Mouse (Mus musculus) ES-E14 (cell line): ENCODE data around the gene Gart. TPM values are rescaled to one million over a fixed set of nuclear protein-coding genes. Genes with fewer than 3 reads are reported as not detected.

ENCODE experiments used
- DNase-seq: peaks from one replicate; pipeline ENCODE4 v3.0.0-alpha.2; 2013; ENCODE audit warnings: low read depth, low spot score
- H3K27ac ChIP-seq: 2 replicates; pipeline ENCODE4 v1.5.1; 2012; ENCODE audit warnings: low read depth, mild to moderate bottlenecking, low read length, moderate library complexity, mixed read lengths; ENCODE audit not compliant: poor library complexity, insufficient read depth, severe bottlenecking
- H3K36me3 ChIP-seq: 2 replicates; pipeline ENCODE4 v1.6.1; 2012; ENCODE audit warnings: mild to moderate bottlenecking, low read length, moderate library complexity, mixed read lengths; ENCODE audit not compliant: control insufficient read depth, poor library complexity, insufficient read depth, severe bottlenecking
- H3K4me1 ChIP-seq, 2 experiments: fragments of 150-350 bp in 1 of 2; sonication (generic) in 1 of 2; 2 replicates each; pipeline ENCODE4 v1.6.1; 2012; ENCODE audit warnings: low read length in 2 of 2, mild to moderate bottlenecking in 1 of 2, mixed read lengths in 1 of 2; ENCODE audit not compliant: control insufficient read depth in 2 of 2, insufficient read depth in 2 of 2, poor library complexity in 1 of 2
- H3K4me3 ChIP-seq, 2 experiments: fragments of 150-350 bp in 1 of 2; sonication (generic) in 1 of 2; 2 replicates each; pipeline ENCODE4 v1.5.1; 2012; ENCODE audit warnings: low read length in 2 of 2, low read depth in 1 of 2, mild to moderate bottlenecking in 1 of 2, mixed read lengths in 1 of 2; ENCODE audit not compliant: insufficient read depth in 1 of 2, poor library complexity in 1 of 2, severe bottlenecking in 1 of 2
- H3K9ac ChIP-seq: 2 replicates; pipeline ENCODE4 v1.6.1; 2012; ENCODE audit warnings: low read depth, mild to moderate bottlenecking, low read length, mixed read lengths; ENCODE audit not compliant: poor library complexity, insufficient read depth, severe bottlenecking
- H3K9me3 ChIP-seq: fragments of 150-350 bp; sonication (generic); 2 replicates; pipeline ENCODE4 v1.6.1; 2012; ENCODE audit warnings: low read depth, mild to moderate bottlenecking, low read length; ENCODE audit not compliant: control insufficient read depth, insufficient read depth
- CHD2 ChIP-seq: IDR thresholded peaks from 2 replicates; pipeline ENCODE4 v1.6.1; 2014; ENCODE audit warnings: mild to moderate bottlenecking, low read depth, low read length, inconsistent platforms
- HCFC1 ChIP-seq: IDR thresholded peaks from 2 replicates; pipeline ENCODE4 v1.6.1; 2012; ENCODE audit warnings: low read length, inconsistent platforms, borderline replicate concordance; ENCODE audit not compliant: insufficient read depth
- MAFK ChIP-seq: IDR thresholded peaks from 2 replicates; pipeline ENCODE4 v1.6.1; 2014; ENCODE audit warnings: mild to moderate bottlenecking, low read depth, low read length, inconsistent platforms; ENCODE audit not compliant: insufficient read depth
- ZC3H11A ChIP-seq: IDR thresholded peaks from 2 replicates; pipeline ENCODE4 v1.6.1; 2012; ENCODE audit warnings: low read depth, mild to moderate bottlenecking, inconsistent platforms, low read length, borderline replicate concordance
- ZNF384 ChIP-seq: IDR thresholded peaks from 2 replicates; pipeline ENCODE4 v1.6.1; 2012; ENCODE audit warnings: low read depth, low read length, inconsistent platforms
- in situ Hi-C, 2 experiments: fragments of 600-800 bp; cut with MboI; formaldehyde crosslinking; loops; one replicate each; pipeline ENCODE4 v1.15.1; 2025; ENCODE audit warnings: low sequenced_read_pairs in 2 of 2, inconsistent platforms in 1 of 2; ENCODE audit not compliant: unreplicated experiment in 2 of 2
- total RNA-seq: library from RNA; depleted of rRNA; stranded (reverse); fragments of 300-350 nt; gene quantifications from 2 replicates; pipeline ENCODE4 v1.2.3, GENCODE M21; 2012

The Gart gene
- total RNA-seq, 1 experiment, result 399 TPM

DNA sequence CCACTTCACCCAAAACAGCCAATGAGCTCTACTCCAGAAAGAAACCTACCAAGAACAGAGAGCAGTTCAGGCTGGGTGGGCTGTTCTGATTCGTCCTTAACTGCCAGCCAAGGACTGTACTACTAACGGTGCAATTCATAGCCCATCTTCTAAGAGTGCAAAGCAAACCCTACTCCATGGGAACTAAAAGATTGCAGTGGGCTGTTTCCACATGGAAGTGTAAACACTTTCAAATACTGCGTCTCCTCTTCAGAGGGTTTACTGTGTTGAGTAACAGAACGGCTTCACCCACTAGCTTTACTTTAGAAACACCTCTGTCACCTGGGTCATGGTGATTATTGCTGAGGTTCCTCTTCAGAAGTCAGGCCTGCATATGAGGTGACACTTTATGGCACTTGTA lies 45.7 kb downstream of the Gart start:
- no peak overlapping the region for H3K27ac ChIP-seq
- no peaks in the 10 kb centered on the region for H3K36me3 ChIP-seq
- H3K4me1 ChIP-seq, result peaks cover 2 to 4% of the 10 kb centered on the region in 2 experiments; a peak in 2 of 4 replicates
- no peak overlapping the region for H3K9ac ChIP-seq
- TF ChIP-seq ZC3H11A (no peak), HCFC1 (no peak), MAFK (no peak), ZNF384 (no peak), CHD2 (no peak)
- DNase-seq, result no peak
- in situ Hi-C loops, result no loop called here
- no peaks in the 10 kb centered on the region for H3K9me3 ChIP-seq
- no peak overlapping the region for H3K4me3 ChIP-seq

DNA sequence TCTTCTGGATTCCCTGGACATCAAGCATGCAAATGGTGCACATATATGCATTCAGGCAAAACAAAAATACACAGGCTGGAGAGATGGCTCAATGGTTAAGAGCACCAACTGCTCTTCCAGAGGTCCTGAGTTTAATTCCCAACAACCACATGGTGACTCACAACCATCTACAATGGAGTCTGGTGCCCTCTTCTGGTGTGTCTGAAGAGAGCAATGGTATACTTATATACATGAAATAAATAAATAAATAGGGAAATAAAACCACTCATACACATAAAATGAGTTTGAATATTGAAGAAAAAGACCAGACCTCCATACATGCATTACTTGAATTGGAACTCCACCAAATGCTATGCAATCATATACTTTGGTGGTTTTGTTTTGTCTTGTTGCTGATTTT lies 47.5 kb downstream of the Gart start:
- Histone ChIP-seq H3K9me3 (no peaks in the 10 kb centered on the region), H3K4me3 (no peak overlapping the region), H3K9ac (no peak overlapping the region), H3K36me3 (peaks cover 3% of the 10 kb centered on the region; the same call in 1 of the 2 replicates), H3K4me1 (peaks cover 2 to 4% of the 10 kb centered on the region in 2 experiments; a peak in 2 of 4 replicates), H3K27ac (no peak overlapping the region)
- in situ Hi-C loops, result no loop called here
- TF ChIP-seq CHD2, result no peak
- TF ChIP-seq MAFK, result no peak
- TF ChIP-seq ZC3H11A, result no peak
- no peak for DNase-seq

DNA sequence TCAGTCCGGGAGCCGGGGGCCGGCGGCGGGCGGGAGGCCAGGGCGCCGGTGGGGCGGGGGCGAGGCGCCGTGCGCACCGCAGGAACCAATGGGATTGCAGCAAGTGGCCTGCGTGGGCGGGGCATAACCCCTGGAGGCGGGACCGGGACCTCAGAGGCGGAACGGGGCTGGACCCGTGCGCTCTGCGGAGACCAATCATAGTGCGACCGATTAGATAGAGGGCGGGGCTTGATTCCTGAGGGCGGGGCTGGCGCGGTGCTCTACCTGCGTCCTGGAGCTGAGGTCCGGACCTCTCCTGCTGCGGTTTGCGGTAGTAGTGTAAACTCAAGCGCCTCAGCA lies 49.1 kb downstream of the Gart start, which contains the start of gene Tmem50b:
Tmem50b (minus strand) TSS at position 129 of the 339 bp plus-strand sequence.
- TF ChIP-seq CHD2, result no peak
- DNase-seq, result peak; percentile 97
- in situ Hi-C loops, result no loop called here
- H3K9ac ChIP-seq, result peak within 1 kb of the TSS; percentile 81
- H3K9me3 ChIP-seq, result no peaks in the 10 kb centered on the region
- H3K4me1 ChIP-seq, result peaks cover 2 to 4% of the 10 kb centered on the region in 2 experiments; a peak in 2 of 4 replicates
- no peak within 1 kb of the TSS; the same call in 1 of the 2 replicates for H3K27ac ChIP-seq
- H3K4me3 ChIP-seq, result peak within 1 kb of the TSS; percentile 73 to 88
- peaks cover 3% of the 10 kb centered on the region; the same call in 1 of the 2 replicates for H3K36me3 ChIP-seq

DNA sequence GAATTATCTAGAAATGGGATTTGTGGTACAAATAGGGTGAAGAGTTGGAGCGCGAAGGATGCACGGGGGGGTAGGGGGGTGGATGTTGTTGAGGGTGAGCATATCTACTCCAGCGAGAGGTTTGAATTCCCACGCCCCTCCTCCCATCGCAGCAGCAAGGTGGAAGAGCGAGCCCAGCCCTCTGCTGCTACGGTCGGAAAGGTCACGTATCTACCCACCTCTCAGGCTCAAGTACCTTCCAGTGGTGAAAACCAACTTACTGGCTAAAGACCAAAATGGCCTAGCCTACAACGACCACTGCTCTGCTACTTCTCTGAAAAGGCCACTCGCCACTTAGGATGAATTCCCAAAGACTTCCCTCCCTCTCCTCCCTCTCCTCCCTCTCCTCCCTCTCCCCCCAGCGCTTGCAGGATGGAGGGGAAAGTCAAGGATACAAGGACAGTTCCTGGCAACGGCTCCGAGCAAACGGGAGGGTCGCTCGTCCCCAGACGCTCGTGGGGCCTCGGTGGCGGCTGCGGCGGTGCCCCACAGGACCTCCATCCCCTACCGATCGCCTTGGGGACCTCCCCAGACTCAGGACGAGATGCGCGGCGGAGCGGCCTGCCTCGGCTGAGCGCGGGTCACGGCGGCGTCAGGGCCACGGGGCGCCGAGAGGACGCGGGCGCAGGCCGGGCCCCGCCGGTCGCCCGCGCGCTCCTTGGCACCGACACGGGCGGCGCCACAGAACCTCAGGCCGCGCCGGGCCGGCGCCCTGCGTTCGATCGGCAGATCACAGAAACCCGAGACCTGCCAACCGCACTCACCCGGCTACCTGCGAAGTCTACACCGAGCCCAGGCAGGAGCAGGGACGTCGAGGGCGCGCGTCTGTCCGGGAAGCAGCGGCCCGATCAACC lies 49.7 kb downstream of the Gart start:
- Histone ChIP-seq H3K9me3 (no peaks in the 10 kb centered on the region), H3K9ac (peak overlapping the region; percentile 81), H3K36me3 (peaks cover 3% of the 10 kb centered on the region; the same call in 1 of the 2 replicates), H3K27ac (no peak overlapping the region; the same call in 1 of the 2 replicates), H3K4me3 (peak overlapping the region; percentile 73 to 88), H3K4me1 (peaks cover 2 to 4% of the 10 kb centered on the region in 2 experiments; a peak in 2 of 4 replicates)
- TF ChIP-seq HCFC1 (no peak), MAFK (no peak), ZNF384 (no peak), CHD2 (no peak), ZC3H11A (no peak)
- DNase-seq, result no peak
- in situ Hi-C loops, result no loop called here
